Mouse (Mus musculus): ENCODE measurements around the gene Btbd35f29. TPM values are rescaled to one million over a fixed set of nuclear protein-coding genes. Genes with fewer than 3 reads are reported as not detected.
"Not testable (repeated sequence)": the region's sequence is repeated elsewhere in the genome, so short reads cannot be mapped to it uniquely, and the experiment has no call there.

Btbd35f29 gene
- not detected in 2 replicates for polyA plus RNA-seq (2015; fragmentation: Nextera tagmentation; extraction: Ambion mirVana)

- H3K9me3 ChIP-seq; H3K4me2 ChIP-seq; H3K36me3 ChIP-seq; H3K27me3 ChIP-seq (replicated peaks); H3K4me3 ChIP-seq (replicated peaks); H3K9ac ChIP-seq; H3K27ac ChIP-seq; ATAC-seq (ENCODE audit: insufficient read depth, low FRiP score, low read depth); H3K4me1 ChIP-seq: not testable (repeated sequence)
- no CpG with 5 or more reads among the region's 4 CpGs for WGBS
These were observed at the start of gene Btbd35f29 for GRCm38 (mm10) chrX:31117374-31117773. Gene Btbd35f29, plus strand, starts transcription at chrX:31117674.

- H3K4me1 ChIP-seq; H3K9ac ChIP-seq; H3K9me3 ChIP-seq; H3K4me2 ChIP-seq; ATAC-seq (ENCODE audit: insufficient read depth, low FRiP score, low read depth); H3K27ac ChIP-seq; H3K27me3 ChIP-seq (replicated peaks); H3K36me3 ChIP-seq; H3K4me3 ChIP-seq (replicated peaks): not testable (repeated sequence)
- WGBS: 70% methylated on average over 2 of the region's 2 CpGs
These were observed 23.9 kb downstream of the Btbd35f29 start for GRCm38 (mm10) chrX:31141416-31141815.

DNA sequence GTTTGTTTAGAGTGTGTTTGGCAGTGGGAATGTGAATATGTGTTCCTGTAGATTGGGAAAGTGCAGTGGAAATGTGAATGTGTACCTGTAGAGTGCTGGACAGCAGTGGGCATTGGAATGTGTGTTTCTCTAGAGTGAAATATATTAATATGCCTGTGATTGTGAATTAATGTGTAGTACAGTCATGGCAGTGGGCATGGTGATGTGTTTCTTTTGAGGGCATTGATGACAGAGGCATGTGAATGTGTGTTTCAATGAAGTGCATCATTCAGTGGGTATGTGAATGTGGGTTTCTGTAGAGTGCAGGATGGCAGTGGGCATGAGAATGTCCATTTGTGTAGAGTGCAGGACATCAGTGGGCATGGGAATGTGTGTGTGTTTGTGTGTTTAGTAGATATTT is 27.7 kb downstream of the Btbd35f29 start:
- not testable (repeated sequence) for H3K36me3 ChIP-seq; ATAC-seq (ENCODE audit: insufficient read depth, low FRiP score, low read depth); H3K9me3 ChIP-seq; H3K27me3 ChIP-seq (replicated peaks); H3K9ac ChIP-seq; H3K4me1 ChIP-seq; H3K4me2 ChIP-seq; H3K4me3 ChIP-seq (replicated peaks); H3K27ac ChIP-seq

GRCm38 (mm10) chrX:31145835-31146234 is 28.4 kb downstream of the Btbd35f29 start:
- H3K9me3 ChIP-seq; ATAC-seq (ENCODE audit: insufficient read depth, low FRiP score, low read depth); H3K36me3 ChIP-seq; H3K4me1 ChIP-seq; H3K27ac ChIP-seq; H3K27me3 ChIP-seq (replicated peaks); H3K9ac ChIP-seq; H3K4me2 ChIP-seq; H3K4me3 ChIP-seq (replicated peaks): not testable (repeated sequence)
- WGBS: 77% methylated on average over 1 of the region's 1 CpGs

- not testable (repeated sequence) for H3K4me3 ChIP-seq (replicated peaks); H3K4me1 ChIP-seq; H3K4me2 ChIP-seq; H3K27me3 ChIP-seq (replicated peaks); H3K36me3 ChIP-seq; H3K27ac ChIP-seq; ATAC-seq (ENCODE audit: insufficient read depth, low FRiP score, low read depth); H3K9ac ChIP-seq; H3K9me3 ChIP-seq
- 79% methylated on average over 2 of the region's 2 CpGs for WGBS
These were observed 41.1 kb downstream of the Btbd35f29 start for GRCm38 (mm10) chrX:31158534-31159085.

DNA sequence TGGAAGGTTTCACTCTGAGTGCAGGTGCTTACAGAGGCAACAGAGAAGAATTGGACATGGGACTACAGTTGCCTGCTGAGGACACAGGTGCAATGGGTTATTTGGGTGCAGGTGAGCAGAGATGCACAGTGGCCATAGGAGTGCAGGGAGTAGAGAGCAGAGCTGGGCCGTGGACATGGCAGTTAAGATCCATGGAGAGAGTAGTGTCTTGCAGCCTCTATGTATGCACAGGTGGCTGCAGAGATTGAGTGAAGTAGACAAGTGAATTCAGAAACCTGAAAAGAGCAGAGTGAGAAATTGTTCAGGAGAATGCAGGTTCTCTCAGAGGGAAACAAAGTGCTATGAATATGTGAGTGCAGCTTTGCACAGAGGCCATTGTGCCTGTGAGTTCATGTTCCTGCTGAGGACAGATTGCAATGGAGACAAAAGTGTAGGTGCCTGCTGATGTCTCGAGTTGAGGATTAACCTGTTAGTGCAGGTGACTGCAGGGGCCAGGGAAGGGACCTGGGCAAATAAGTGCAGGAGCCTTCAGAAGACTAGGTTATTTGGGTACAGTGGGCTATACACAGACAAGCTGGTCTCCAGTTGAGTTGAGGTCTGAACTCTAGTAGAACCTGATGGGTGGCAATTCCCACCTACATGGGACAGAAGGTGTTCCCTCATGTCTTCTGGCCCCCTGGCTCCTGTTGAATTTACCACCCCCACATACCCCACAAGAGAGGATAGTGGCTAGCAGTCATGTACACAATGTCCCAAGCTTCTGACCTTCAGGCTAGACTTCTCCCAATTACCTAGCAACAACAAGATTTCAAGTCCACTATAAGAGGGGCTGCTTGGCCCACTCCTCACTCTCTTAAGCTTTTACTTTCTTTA is 42.2 kb downstream of the Btbd35f29 start:
- ATAC-seq (ENCODE audit: insufficient read depth, low FRiP score, low read depth); H3K4me1 ChIP-seq; H3K27ac ChIP-seq; H3K4me2 ChIP-seq; H3K4me3 ChIP-seq (replicated peaks); H3K9me3 ChIP-seq; H3K27me3 ChIP-seq (replicated peaks); H3K9ac ChIP-seq; H3K36me3 ChIP-seq: not testable (repeated sequence)
- 58% methylated on average over 2 of the region's 2 CpGs for WGBS

- H3K4me2 ChIP-seq; ATAC-seq (ENCODE audit: insufficient read depth, low FRiP score, low read depth); H3K9me3 ChIP-seq; H3K36me3 ChIP-seq; H3K4me3 ChIP-seq (replicated peaks); H3K27me3 ChIP-seq (replicated peaks); H3K9ac ChIP-seq; H3K27ac ChIP-seq; H3K4me1 ChIP-seq: not testable (repeated sequence)
- 83% methylated on average over 4 of the region's 4 CpGs for WGBS
These were observed 43.1 kb downstream of the Btbd35f29 start for GRCm38 (mm10) chrX:31160554-31160953.

DNA sequence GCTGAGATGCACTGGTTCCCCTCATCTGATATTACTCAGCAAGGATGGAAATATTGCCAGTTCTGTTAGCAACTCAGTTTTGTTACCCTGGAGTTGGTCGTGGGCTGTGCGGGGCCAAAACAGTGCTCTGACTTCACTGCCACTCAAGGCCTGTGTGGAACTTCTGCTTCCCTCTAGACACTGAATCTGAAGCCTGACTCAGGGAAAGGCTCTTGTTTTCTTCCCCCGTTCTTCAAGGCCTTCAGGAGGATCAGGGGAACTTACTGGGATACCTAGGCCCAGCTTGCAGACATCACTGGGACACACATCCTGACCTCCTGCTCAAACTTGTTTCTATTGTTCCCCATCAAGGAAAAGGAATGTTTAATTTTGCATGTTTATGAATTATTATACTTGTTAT is 45.2 kb downstream of the Btbd35f29 start:
- not testable (repeated sequence) for H3K4me1 ChIP-seq; H3K4me3 ChIP-seq (replicated peaks); H3K36me3 ChIP-seq; H3K27ac ChIP-seq; H3K9ac ChIP-seq; ATAC-seq (ENCODE audit: insufficient read depth, low FRiP score, low read depth); H3K9me3 ChIP-seq; H3K4me2 ChIP-seq; H3K27me3 ChIP-seq (replicated peaks)
- 81% methylated on average over 3 of the region's 3 CpGs for WGBS

DNA sequence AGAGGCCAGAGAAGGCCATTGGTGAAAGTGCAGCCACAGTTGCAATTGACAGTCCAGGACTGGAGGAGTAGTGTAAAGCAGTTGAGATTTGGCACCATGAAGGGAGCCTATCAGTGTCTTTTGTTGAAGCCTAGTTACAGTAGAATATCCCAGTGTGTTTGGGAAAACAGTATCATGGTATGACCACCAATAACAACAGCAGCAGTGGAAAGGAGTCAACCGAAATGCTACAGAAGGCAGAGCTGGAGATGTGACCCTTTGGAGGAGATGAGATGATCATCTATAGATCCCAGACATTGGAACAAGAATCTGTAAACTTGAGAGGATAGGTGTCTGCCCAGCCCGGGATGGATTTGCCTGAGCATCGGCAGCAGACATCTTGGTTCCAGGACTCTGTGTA is 47.7 kb downstream of the Btbd35f29 start:
- ATAC-seq (ENCODE audit: insufficient read depth, low FRiP score, low read depth); H3K4me1 ChIP-seq; H3K27ac ChIP-seq; H3K27me3 ChIP-seq (replicated peaks); H3K36me3 ChIP-seq; H3K4me2 ChIP-seq; H3K9me3 ChIP-seq; H3K9ac ChIP-seq; H3K4me3 ChIP-seq (replicated peaks): not testable (repeated sequence)
- WGBS: 94% methylated on average over 3 of the region's 3 CpGs

Other genes with a start within 250 kb of the Btbd35f29 start
- gene Spin2f, start 136.2 kb downstream of the Btbd35f29 start, polyA plus RNA-seq (2015; fragmentation: Nextera tagmentation; extraction: Ambion mirVana): not detected in 2 replicates
- gene Btbd35f26, start 218.8 kb downstream of the Btbd35f29 start, polyA plus RNA-seq (2015; fragmentation: Nextera tagmentation; extraction: Ambion mirVana): not detected in 2 replicates

Measured in stomach, embryonic 15.5 days (tissue).